Mouse (Mus musculus) lung, postnatal 10 days (tissue): ENCODE measurements around the gene Iba57.
A peak's percentile ranks its signal among the peaks of the same experiment; 100 is the strongest.

Source experiments
- DNase-seq: peaks from one replicate; pipeline ENCODE4 v3.0.0; 2021

Iba57 gene

DNA sequence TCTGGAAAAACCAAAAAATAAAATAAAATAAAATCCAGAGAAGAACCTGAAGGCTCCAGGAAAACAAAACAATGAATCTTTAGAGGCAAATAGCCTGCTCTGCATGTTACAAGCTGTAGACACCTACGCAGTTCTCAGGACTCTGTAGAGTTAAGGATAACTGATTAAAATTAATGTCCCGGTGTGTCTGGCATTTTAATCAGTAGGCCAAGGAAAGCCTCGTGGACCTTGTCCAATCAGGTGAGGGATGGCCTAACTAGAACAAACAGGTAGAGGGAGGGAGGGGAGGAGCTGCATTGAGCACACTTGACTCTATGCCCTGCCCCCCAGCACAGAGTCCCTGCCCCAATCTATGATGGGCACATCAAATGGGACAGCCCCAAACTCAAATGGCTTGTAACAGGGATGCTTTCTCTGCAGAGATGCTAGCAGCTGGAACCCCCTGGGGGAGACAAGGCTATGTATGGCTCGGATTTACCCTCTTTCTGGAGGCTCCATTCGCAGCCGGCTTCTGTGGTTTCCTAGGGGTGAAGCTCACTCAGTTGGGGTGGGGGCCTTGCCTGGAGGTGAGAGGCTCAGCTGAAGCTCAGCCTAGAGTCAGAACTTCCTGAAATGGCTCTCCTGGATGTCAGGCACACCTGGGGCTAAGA, 10.8 kb upstream of the Iba57 start:
- DNase-seq, result no peak

DNA sequence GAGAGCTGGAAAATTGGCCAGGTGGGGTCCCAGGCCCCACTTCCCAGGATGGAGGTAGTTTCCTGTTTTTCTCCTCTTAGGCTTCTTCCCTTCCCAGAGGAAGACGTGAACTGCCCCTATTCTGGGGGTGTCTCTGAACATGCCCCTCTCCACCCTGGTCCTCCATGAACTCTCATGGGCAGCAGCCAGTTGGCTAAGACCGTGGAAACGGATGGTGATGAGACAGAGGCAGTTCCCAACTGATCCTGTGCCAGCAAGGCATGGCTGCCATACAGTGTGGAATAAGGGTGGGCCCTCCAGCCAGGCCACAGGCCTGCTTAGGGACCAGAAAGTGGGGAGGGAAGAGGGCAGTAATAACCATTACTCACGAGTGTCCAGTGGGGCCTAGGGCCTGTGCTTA, 7.0 kb upstream of the Iba57 start:
- peak; percentile 78 for DNase-seq

DNA sequence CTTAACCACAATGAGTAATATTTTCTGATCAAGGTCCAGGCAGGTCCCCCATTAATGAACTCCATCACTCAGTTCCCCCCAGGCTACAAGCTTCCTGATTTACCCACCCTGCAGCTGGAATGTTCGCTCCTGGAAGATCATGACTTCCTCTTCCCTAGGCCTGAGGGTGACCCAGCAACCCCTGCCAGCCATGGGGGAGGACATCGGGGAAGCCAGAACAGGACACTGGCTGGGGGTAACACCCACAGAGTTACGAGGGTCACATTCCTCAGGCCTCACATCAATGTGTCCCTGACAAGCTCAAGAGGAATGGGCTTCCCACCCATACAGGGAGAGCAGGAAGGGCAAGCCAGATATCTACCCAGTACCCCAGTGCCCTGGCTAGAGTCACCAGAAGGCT, 6.3 kb upstream of the Iba57 start:
- peak; percentile 49 for DNase-seq

DNA sequence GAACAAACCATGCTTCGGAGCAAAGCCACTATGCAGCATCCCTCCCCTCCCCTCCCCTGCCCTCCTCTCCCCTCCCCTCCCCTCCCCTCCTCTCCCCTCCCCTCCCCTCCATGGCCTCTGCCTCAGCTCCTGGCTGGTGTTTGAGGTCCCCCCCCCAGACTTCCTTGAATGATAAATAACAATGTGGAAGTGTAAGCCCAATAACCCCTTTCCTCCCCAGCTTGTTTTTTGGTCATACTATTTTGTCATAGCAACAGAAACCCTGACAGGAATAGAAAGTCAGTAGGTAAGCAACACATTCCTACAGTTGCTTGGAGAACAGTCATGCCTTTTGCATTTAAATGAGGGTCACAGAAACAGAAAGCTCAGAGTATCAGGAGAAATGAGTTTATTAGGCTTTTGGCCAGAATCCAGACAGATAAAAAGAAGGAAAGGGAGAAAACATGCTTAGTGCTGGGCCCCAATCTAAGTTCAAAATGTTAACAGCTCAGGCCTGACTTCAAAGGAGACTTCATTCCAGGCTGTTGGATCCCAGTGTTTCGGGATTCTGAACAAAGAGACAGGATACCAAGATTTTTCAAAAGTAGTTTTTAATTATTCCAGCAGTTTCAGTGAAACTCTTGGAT, 2.2 kb upstream of the Iba57 start:
- no peak for DNase-seq

DNA sequence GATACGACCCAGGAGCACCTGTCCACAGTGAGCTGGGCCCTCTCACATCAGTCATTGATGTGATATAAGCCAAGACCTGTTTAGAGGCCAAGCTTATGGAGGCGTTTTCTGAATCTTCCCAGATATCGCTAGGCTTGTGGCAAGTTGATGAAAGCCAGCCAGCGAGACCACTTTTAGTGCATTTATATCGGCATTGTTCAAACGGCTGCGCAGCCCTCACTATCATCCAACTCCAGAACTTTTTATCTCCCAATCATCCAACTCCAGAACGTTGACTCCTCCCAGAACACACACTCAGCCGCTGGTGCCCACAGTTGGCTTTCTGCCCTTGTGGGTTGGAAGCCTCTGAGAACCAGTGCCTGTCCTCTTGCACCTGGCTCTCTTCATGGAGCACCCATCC, 845 bp upstream of the Iba57 start:
- DNase-seq, result no peak

DNA sequence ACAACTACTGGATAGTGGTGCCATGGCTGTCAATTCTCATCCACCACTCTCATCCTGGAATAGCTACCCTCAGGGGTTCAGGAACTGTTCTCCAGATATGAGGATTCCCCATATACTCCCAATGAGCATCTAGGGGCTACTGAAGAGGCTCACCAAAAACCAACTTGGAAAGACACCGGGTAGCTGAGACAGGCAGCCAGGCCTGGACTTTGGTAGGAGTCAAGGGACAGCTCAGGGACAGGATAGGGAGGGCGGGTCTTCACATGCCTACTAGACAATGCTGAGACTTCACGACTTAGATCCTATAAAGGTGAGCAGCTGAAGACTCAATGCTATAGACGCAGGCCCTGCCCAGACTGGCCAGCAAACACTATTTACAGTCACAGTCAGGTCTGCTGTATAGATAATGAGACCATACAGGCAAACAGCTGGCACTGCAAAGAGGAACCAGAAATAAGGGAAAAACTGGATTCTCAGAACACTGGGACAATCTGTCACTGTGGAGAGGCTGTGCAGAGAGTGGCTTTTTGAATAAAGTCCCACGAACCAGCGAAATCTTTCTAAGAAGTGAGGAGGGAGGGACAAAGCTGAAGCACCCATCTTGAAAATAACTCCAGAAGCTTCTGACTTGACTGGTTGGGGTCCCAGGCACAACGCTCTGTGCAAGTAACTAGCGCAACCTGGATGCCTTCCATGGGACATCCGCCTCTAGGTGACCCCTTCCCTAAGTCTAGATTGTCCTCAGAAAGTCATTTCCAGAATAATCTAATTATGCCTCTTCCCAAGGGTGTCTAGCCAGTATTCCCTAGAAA, 890 bp downstream of the Iba57 start:
- DNase-seq, result no peak

DNA sequence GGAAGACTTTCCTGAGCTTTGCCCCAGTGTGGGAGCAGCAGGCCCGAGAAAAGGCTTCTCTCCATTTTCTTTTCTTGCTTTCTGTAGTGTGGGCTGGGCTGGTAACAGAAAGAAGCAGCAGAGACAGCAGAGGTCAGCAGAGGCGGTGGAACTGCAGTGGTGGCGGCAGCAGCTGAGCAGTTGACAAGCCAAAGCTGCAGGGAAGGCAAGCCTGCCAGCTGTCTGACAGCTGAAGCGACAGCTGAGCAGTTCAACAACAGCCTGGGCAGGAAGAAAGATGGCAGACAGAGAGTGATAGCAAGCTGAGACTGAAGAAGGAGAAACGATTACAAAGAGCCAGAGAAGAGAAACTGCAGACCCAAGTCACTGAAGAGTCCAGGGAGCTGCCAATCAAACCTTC, 2.1 kb downstream of the Iba57 start:
- peak; percentile 74 for DNase-seq

DNA sequence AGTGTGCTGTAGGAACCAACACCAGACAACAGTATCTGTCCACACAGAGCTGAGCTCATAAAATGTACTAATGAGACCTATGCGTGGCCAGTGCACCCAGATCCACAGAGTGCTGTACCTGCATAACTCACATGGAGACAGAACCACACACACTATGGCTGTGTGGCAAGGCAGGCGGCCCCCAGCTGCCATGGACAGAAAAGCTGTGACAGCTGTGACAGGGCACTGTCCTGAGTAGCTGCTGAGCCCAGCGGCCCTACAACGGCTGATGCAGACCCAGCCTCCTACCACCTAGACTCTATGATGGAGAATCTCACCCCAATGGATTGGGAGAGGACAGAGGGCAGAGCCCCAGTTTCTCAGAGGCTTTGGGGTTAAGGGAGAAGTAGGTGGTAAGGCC, 4.0 kb downstream of the Iba57 start:
- DNase-seq, result no peak

DNA sequence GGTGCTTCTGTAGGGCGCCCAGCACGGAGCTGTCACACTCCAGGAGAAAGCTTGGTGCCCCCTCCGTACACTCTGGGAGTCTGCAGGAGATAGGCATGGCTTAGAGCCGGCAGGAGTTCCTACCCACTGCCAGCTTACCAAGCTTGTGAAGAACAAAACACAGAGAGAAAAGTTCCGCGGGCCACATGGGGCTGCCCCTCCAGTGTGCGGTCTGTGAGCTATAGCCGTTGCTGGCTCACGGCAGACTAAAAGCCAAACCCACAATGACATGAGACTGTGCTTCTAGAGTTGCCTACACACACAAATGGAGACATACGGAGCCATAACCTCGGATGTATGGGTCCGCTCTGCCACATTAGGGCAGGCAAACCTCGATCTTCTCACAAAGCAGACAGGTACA, 4.4 kb downstream of the Iba57 start:
- no peak for DNase-seq

DNA sequence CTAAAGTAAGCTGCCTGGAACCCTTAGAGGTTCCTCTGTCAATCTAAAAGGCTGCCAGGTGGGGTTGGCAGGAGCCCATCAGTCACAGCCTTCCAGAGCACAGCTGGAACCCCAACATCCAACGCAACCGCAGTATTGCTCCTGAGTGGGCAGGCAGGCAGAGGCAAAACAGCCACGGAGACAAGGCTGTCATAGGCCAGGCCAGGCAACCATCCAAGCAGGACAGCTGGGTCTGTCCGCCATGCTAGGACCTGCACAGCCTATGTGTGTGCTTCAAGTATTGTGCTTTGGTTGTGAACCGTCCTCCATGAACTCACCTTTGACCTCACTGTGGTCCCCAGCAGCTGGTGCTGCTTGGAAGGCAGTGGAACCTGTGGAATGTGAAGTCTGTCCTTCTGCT, 7.6 kb downstream of the Iba57 start:
- DNase-seq, result no peak

DNA sequence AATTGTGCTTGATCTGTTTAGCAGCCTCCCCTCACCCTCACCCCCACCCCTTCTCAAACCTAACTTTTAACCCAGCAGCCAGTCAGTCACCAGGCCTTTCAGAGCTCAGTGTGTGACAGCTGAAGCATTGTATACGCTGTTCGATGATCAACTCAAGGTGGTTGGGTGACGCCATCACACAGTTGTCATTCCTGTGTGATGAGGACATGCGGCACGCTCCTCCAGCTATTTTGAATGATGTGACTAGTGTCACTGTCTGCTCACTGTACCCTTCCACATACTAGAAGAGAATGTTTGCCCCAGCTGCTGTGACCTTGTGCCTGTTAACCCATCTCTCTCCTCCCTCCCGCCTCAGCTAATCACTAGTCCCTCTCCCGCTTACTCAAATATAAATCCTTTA, 9.3 kb downstream of the Iba57 start:
- DNase-seq, result no peak

DNA sequence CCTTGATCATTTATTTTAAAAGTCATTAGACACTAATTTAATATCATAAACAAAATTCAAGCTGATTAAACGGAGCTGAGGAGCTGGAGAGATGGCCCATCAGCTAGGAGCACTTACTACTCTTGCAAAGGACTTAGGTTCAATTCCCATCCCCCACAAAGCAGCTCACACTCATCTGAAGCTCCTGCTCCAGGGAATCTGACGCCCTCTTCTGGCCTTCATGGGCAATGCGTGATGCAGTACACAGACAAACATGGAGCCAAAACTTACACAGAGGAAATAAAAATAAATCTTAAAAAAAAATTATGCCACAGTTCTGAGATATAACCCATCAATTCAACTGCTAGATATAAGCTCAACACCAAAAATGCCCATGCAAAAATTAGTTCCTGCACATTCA, 11.8 kb downstream of the Iba57 start:
- DNase-seq, result no peak

DNA sequence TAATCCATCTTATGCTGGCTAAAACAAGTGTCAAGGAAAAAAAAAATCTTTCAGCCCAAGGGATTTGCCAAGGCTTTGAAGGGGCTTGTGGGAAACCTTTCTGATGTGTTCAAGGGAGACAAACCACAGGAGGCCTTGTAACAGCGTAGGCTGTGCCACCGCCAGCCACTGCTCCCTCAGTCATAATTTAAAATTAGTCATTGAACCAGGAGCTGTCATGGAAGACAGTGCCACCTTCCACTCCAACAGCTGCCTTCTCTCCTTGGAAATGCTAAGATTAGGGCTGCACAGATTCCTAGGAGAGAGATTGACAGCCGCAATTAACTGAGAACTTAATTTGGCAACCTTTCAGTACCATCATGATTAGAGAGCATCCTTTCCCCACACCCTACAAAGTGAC, 14.2 kb downstream of the Iba57 start:
- no peak for DNase-seq

DNA sequence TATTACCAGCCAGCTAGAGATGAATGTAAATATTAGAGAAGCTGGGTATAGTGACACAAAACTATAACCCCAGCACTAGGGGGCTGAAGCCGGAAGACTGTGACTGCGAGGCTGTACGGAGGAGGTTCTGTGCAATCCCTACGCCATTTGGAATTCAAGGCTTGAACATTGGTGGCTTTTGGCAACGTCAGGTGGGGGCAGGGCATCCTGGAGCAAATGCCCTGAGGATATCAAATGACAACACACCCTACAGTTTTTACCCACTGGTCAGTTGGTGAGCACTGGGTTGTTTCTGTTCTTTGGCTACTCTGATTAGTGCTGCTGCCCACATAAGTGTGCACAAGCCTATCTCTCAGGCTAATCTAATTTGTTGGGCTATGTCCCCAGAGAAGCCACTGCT, 20.6 kb downstream of the Iba57 start:
- DNase-seq, result no peak

DNA sequence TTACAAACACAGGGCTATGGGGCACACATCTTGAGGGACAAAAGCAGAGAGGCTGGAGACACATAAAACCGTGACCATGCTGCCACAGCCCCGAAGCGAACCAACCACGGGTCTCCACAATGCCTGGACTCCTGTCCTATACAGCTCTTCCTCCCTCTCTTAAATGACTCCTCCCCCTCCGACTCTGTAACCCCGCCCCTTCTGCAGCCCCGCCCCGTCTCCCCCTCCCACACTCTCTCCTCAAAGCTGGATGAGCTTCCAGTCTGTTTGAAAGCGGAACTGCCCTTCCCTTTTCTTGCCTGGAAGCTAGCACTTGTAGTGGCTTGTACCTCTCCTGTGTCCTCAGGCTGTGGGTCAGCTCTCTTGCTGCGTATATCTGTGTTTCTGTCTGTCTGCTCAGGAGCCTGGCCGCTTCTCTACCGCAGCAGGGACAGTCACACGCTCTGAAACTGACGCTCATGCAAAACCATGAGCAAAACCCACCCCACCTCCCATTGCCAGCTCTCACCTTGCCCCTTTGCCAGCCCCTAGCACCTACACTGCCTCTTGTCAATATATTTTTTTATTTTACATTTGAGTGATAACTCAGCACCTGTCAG, 21.7 kb downstream of the Iba57 start:
- peak; percentile 30 for DNase-seq

DNA sequence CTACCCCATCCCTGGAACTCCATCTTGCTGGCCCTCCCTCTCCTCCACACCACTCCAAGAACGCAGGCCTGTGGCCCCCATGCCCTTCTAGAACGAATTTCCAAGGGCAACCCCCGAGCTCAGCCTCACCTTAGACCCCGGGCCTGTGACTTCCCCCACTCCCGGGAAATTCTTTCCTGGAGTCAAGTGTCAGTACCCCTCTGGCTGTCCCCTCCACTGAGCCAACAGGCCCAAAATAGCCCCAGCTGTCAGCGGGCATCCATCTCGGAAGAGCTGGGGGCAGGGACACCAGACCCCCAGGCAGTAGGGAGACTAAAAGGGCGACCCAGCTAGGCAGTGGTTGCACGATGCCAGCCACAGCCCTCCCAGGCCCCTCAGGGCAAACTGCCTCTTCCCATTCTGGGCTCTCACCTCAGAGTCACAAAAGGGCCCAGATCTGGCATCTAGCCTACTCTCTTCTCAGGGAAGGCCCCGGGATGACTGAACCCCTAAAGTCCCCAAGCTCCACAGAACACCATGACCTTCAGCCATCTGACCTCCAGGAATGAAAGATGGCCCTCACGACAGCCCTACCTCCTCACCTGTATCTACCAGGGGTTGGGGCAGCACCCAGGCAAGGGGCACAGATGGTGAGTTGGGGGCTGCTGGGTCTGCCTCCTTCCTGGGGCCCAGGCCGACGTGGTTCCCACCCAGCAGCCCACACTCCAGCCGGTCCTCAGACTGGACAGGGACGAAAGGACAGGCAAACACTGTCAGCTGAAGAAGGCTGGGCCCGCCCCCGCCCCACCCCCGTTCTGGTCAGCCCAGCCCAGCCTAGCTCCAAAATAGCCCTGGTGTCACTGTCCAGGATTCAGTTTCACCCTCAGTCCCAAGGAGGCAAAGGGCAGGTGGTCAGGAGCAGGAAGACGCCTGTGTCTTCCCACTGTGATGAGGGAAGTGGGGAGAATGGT, 24.7 kb downstream of the Iba57 start:
- no peak for DNase-seq

DNA sequence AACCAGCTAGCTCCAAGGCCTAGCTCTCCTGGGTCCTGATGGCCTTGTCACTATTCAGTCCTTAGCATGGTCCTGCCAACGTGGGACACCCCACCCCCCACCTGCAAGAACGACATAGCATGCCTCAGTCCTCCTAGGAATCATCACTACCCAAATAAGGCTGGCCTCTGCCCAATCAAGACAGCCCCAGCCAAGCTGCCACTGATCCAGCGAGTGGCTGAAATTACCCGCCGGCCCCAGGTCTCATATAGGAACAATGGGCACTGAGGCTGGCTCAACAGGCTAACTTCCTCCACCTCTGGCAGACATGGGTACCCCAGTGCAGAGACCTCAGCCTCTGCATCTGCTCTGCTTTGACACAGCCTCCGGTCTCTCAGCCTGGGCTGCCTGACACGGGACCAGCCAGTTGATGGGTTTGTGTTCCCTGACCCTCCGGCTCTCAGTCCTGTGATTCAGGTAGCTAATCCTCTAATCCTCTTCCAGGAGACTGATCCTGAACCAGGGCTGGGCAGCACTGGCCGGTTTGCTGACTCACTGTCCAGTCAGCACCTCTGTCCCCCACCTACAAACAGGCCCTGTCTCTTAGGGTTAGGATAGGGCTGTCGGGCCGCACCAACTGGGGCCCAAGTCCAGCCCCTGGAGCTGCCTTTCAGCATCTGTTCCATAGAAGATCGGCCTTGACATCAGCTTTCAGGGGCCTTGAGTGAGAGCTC, 26.4 kb downstream of the Iba57 start:
- no peak for DNase-seq

DNA sequence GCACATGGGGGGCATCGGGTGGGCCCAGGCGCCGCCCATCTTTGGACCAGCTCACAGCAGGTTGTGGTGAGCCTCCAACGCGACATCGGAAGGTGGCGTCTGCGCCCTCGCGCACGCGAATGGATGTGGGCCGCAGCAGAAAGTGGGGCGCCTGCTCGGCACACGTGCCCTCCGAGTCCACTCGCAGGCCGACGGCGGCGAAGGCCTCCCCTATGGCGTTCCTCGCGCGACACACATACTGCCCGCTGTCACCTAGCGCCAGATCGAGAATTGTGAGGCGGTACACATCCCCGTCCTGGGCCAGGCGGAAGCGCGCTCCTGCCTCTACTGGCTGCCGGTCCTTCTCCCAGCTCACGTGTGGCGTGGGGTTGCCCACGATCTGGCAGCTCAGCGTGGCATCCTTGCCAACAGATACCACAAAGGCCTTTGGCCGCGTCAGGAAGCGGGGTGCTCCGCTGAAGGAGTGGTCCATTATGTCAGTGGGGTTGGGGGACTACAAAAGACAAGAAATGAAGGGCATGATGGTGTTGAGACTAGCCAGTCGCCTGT, 27.6 kb downstream of the Iba57 start, which contains the start of gene Obscn:
Obscn (minus strand) TSS at position 499 of the 549 bp plus-strand sequence.
- DNase-seq, result no peak

DNA sequence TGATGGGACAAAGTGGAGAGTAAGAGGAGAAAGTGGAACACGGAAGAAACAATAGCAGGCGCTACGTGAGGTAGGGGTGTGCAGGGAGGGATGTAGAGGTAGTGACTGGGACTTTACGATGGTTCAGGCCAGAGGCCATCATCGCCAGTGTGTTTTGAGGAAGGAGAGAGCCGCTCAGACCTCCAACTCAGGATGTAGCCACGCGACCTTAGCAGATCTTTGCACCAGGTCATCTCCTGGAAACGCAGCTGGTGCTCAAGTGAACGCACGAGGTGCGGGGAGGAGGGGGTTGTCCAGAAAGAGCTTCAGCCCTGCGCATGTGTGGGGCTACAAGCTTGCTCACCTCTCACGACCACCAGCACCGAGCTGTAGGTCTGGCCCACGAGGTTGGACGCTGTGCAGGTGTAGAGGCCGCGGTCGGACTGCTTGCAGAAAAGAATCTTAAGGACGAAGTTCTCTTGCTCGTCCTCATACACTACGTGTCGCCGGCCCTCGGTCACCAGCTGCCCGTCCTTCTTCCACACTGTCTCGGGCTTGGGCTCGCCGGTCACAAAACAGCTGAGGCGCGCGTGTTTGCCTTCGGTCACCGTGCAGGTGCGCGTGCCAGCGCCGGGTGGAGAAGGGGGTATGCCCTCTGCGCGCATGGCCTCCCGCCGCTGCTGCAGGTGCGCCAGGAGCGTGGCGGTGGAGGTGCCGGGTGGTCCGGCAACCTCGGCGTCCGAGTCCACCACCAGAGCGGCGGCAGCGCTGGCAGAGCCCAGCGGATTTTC, 28.3 kb downstream of the Iba57 start:
- no peak for DNase-seq

DNA sequence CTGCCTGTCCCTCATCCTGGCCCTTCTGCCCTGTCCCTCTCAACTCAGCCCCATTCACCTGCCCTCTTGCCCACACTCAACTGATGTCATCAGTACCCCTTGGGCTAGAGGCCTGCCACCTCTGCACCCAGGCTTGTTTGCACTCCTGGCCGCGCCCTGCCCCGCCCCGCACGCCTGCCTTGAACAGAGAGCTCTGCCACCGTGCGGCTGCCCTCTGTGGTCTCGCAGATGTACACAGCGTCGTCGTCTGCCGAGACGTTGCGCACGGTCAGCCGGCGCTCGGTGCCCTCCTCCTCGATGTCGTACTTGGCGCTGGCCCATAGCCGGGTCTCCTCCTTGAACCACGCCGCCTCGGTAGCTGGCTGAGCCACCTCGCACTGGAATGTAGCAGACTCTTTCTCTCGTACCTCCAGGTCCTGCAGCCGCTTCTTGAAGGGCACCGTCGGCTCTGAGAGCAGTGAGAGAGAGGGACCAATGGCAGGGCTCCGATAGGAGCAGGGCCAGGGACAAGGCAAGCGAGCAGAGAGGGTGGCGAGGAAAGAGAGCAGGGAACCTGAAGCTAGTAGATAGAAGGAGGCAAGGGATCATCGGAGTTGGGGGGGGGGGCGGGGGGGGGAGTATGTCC, 29.1 kb downstream of the Iba57 start:
- DNase-seq, result peak; percentile 26
